Mouse (Mus musculus): ENCODE measurements around the gene Rnasel.

GRCm38 (mm10) chr1:153721565-153722310, 27.5 kb upstream of the Rnasel start:
- TF ChIP-seq CHD2 (IDR thresholded peaks at IDR 0.05; ENCODE audit: low read depth, low read length) (no peak), HCFC1 (IDR thresholded peaks at IDR 0.05; ENCODE audit: borderline replicate concordance, insufficient read depth, low read length) (no peak), ZNF384 (IDR thresholded peaks at IDR 0.05; ENCODE audit: low read depth, low read length) (no peak), MAFK (IDR thresholded peaks at IDR 0.05; ENCODE audit: insufficient read depth, low read depth, low read length) (no peak), ZC3H11A (IDR thresholded peaks at IDR 0.05; ENCODE audit: borderline replicate concordance, low read depth, low read length) (no peak)
